Mouse (Mus musculus) G1E (cell line): ENCODE data around the gene Brd7.

Experiments used
- CTCF ChIP-seq: IDR thresholded peaks from 2 replicates; pipeline ENCODE4 v1.5.1; 2012; ENCODE audit warnings: low read depth, low read length, inconsistent platforms, mixed read lengths
- GATA1 ChIP-seq: IDR thresholded peaks from 2 replicates; pipeline ENCODE4 v1.6.1; 2012; ENCODE audit warnings: borderline replicate concordance, low read length, inconsistent platforms, mixed read lengths

GRCm38 (mm10) chr8:88307736-88308135 lies 54.3 kb downstream of the Brd7 start:
- TF ChIP-seq CTCF (no peak), GATA1 (no peak)
